Mouse (Mus musculus) cerebellum, adult 2 months (tissue): ENCODE measurements at regions not wholly inside any gene's neighbourhood (a gene's known extent, or its start where the extent isn't known, plus 50 kb on each side); places are given as distances from the start of the nearest gene placed in this dataset.
"Not testable (repeated sequence)": the region's sequence is repeated elsewhere in the genome, so short reads cannot be mapped to it uniquely, and the experiment has no call there.

Source experiments
- DNase-seq, 2 experiments: peaks; one replicate each; pipeline ENCODE4 v3.0.0; 2021
- H3K27ac ChIP-seq: fragments of 200-500 bp; 2 replicates; pipeline ENCODE4 v1.5.1; 2012; ENCODE audit warnings: low read length, control low read depth, inconsistent platforms; ENCODE audit not compliant: insufficient read depth
- H3K27me3 ChIP-seq: fragments of 200-500 bp; 2 replicates; pipeline ENCODE4 v1.6.1; 2012; ENCODE audit warnings: inconsistent platforms, mild to moderate bottlenecking, low read length, moderate library complexity; ENCODE audit not compliant: control insufficient read depth, insufficient read depth
- H3K4me1 ChIP-seq: fragments of 200-500 bp; 2 replicates; pipeline ENCODE4 v1.6.1; 2011; ENCODE audit warnings: low read length; ENCODE audit not compliant: control insufficient read depth, insufficient read depth
- H3K4me3 ChIP-seq: fragments of 200-500 bp; replicated peaks from 2 replicates; pipeline ENCODE3; 2011; ENCODE audit warnings: mild to moderate bottlenecking, low read depth, low read length, control low read depth; ENCODE audit not compliant: insufficient read depth
- CTCF ChIP-seq: fragments of 200-500 bp; IDR thresholded peaks from 2 replicates; pipeline ENCODE4 v1.5.1; 2011; ENCODE audit warnings: low read depth, mild to moderate bottlenecking, control low read depth, low read length, moderate library complexity, borderline replicate concordance; ENCODE audit not compliant: insufficient read depth
- POLR2A ChIP-seq: fragments of 200-500 bp; IDR thresholded peaks from 2 replicates; pipeline ENCODE4 v1.6.1; 2011; ENCODE audit warnings: low read length, control low read depth, borderline replicate concordance; ENCODE audit not compliant: insufficient read depth
- WGBS: fragments of 180-500 bp; shearing (Covaris S2); methylation state at CpG from one replicate; pipeline ENCODE4 v1.1.7; 2018; 5-methylcytosine and 5-hydroxymethylcytosine counted together

GRCm38 (mm10) chr6:68813346-68813745, 1277.8 kb upstream of the Tacstd2 start:
- Histone ChIP-seq H3K27me3 (no peaks in the 10 kb centered on the region), H3K4me1 (no peaks in the 10 kb centered on the region), H3K27ac (no peak overlapping the region), H3K4me3 (no peak overlapping the region)
- TF ChIP-seq CTCF, result no peak
- no peak for TF ChIP-seq POLR2A
- WGBS, result 74% methylated on average over 3 of the region's 3 CpGs
- no peak for DNase-seq

- H3K4me1 ChIP-seq, H3K4me3 ChIP-seq, H3K27me3 ChIP-seq, DNase-seq, H3K27ac ChIP-seq: not testable (repeated sequence)
- WGBS, result 90% methylated on average over 19 of the region's 19 CpGs
These were observed 1263.6 kb upstream of the Tacstd2 start for GRCm38 (mm10) chr6:68799205-68799604.

GRCm38 (mm10) chr6:68771507-68771906, 1235.9 kb upstream of the Tacstd2 start:
- Histone ChIP-seq H3K4me1 (no peaks in the 10 kb centered on the region), H3K27ac (no peak overlapping the region), H3K27me3 (no peaks in the 10 kb centered on the region), H3K4me3 (no peak overlapping the region)
- no peak for TF ChIP-seq CTCF
- no peak for TF ChIP-seq POLR2A
- DNase-seq, result no peak
- 68% methylated on average over 2 of the region's 2 CpGs for WGBS

GRCm38 (mm10) chr6:68750451-68750850, 1214.9 kb upstream of the Tacstd2 start:
- TF ChIP-seq POLR2A (no peak), CTCF (no peak)
- H3K4me3 ChIP-seq, result no peak overlapping the region
- no peaks in the 10 kb centered on the region for H3K4me1 ChIP-seq
- no peak overlapping the region for H3K27ac ChIP-seq
- no peaks in the 10 kb centered on the region for H3K27me3 ChIP-seq
- 93% methylated on average over 1 of the region's 1 CpGs for WGBS
- no peak for DNase-seq

- Histone ChIP-seq H3K27me3 (no peaks in the 10 kb centered on the region), H3K4me1 (no peaks in the 10 kb centered on the region), H3K27ac (no peak overlapping the region), H3K4me3 (no peak overlapping the region)
- TF ChIP-seq POLR2A, result no peak
- no peak for TF ChIP-seq CTCF
- no peak for DNase-seq
- WGBS, result 73% methylated on average over 3 of the region's 3 CpGs
These were observed 1214.1 kb upstream of the Tacstd2 start for GRCm38 (mm10) chr6:68749699-68750098.

- Histone ChIP-seq H3K27ac (no peak overlapping the region), H3K27me3 (no peaks in the 10 kb centered on the region), H3K4me3 (no peak overlapping the region), H3K4me1 (no peaks in the 10 kb centered on the region)
- no peak for DNase-seq
- no peak for TF ChIP-seq POLR2A
- no peak for TF ChIP-seq CTCF
These were observed 1203.0 kb upstream of the Tacstd2 start for GRCm38 (mm10) chr6:68738573-68738972.

GRCm38 (mm10) chr6:68736647-68737046, 1201.1 kb upstream of the Tacstd2 start:
- WGBS, result 66% methylated on average over 3 of the region's 3 CpGs
- no peak for TF ChIP-seq CTCF
- TF ChIP-seq POLR2A, result no peak

GRCm38 (mm10) chr6:68736068-68736467, 1200.5 kb upstream of the Tacstd2 start:
- no peak overlapping the region for H3K27ac ChIP-seq
- H3K4me3 ChIP-seq, result no peak overlapping the region
- DNase-seq, result no peak
- TF ChIP-seq POLR2A, result no peak
- no peak for TF ChIP-seq CTCF
- no peaks in the 10 kb centered on the region for H3K4me1 ChIP-seq
- H3K27me3 ChIP-seq, result no peaks in the 10 kb centered on the region

More at GRCm38 (mm10) chr6:68736647-68737046, 1201.1 kb upstream of the Tacstd2 start:
- H3K27me3 ChIP-seq, result no peaks in the 10 kb centered on the region
- DNase-seq, result no peak
- H3K4me1 ChIP-seq, result no peaks in the 10 kb centered on the region
- H3K27ac ChIP-seq, result no peak overlapping the region
- no peak overlapping the region for H3K4me3 ChIP-seq

- WGBS, result 78% methylated on average over 1 of the region's 1 CpGs
- not testable (repeated sequence) for H3K27me3 ChIP-seq, H3K27ac ChIP-seq, DNase-seq, H3K4me1 ChIP-seq, H3K4me3 ChIP-seq
These were observed 1175.5 kb upstream of the Tacstd2 start for GRCm38 (mm10) chr6:68711084-68711483.

GRCm38 (mm10) chr6:68704291-68704800, 1168.8 kb upstream of the Tacstd2 start:
- not testable (repeated sequence) for DNase-seq, H3K27me3 ChIP-seq, H3K4me3 ChIP-seq, H3K4me1 ChIP-seq, H3K27ac ChIP-seq

- not testable (repeated sequence) for H3K27me3 ChIP-seq, H3K4me3 ChIP-seq, H3K27ac ChIP-seq, H3K4me1 ChIP-seq, DNase-seq
These were observed 1145.2 kb upstream of the Tacstd2 start for GRCm38 (mm10) chr6:68680792-68681110.
